Mouse (Mus musculus) embryonic fibroblast, embryonic 13.5 days (primary cell): ENCODE data around the gene Lmo7.

Experiments
- CTCF ChIP-seq: IDR thresholded peaks from 2 replicates; pipeline ENCODE4 v1.5.1; 2011; ENCODE audit warnings: mild to moderate bottlenecking, control low read depth, low read length, moderate library complexity, borderline replicate concordance; ENCODE audit not compliant: insufficient read depth
- POLR2A ChIP-seq: IDR thresholded peaks from 2 replicates; pipeline ENCODE4 v1.6.1; 2011; ENCODE audit warnings: low read depth, mild to moderate bottlenecking, control low read depth, low read length, moderate library complexity

GRCm38 (mm10) chr14:101901496-101901895, 171.7 kb downstream of the Lmo7 start:
- no peak for TF ChIP-seq CTCF
- no peak for TF ChIP-seq POLR2A
